Mouse (Mus musculus): ENCODE results near the gene Hdx. TPM values are rescaled to one million over a fixed set of nuclear protein-coding genes. Genes with fewer than 3 reads are reported as not detected.

Gene Hdx
- total RNA-seq (2021) = under 1 TPM; 0.10 to 0.14 TPM

DNA sequence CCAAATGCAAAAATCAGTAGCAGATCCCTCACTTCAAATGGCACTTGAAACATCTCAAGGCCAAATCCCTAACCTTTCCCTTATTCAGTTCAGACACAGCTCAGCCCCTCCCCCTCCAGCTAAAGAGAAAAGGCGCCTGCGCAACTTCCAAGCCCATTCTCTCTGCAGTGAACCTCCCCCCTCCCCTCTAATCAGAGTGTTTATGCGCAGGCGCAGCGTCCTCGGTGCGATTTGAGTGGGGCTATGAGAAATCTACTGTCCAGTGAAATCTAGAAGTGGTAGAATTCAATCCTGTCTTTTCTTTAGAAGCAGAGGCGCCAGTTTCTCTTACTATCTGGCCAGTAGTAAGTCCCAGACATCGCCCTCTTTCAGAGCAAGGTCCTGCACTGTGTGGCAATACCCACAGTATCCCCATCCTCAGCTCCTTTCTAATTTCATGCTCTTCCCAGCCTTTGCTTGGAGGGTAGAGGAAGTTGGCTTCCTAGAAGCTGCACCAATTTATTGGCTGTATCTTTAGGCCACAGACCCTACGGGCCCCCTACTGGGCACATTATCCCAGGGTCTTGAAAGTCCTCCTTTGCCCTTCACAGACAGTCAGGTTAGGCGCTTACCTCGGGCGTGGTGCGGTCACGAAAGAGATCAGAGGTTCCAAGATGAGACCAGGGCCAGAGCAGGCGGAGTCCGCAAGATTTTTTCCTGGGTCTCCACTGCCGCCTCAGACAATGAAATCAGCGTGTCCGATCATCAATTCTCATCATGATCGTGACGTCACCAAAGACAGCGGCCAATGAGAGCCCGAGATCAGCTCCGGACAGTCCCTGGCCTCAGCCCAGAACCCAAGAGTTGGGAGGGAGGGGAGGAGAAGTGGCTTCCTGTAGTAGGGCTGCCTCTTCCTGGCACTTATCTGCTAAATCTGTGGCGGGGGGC, at the start of gene Hdx:
Gene Hdx, minus strand, starts transcription at position 724 of the 927 bp plus-strand sequence.
- intact Hi-C loops (cut with DNase I) = no loop called here
- peak; percentile 11 for DNase-seq (ENCODE audit: low spot score)

GRCm38 (mm10) chrX:111685665-111686064, 11.2 kb downstream of the Hdx start:
- DNase-seq (ENCODE audit: low spot score) = no peak
- intact Hi-C loops (cut with DNase I) = no loop called here

- no peak for DNase-seq (ENCODE audit: low spot score)
- intact Hi-C loops (cut with DNase I) = no loop called here
Measured at GRCm38 (mm10) chrX:111671685-111672084, 25.2 kb downstream of the Hdx start.

- intact Hi-C loops (cut with DNase I) = no loop called here
- no peak for DNase-seq (ENCODE audit: low spot score)
Measured at GRCm38 (mm10) chrX:111660381-111660780, 36.5 kb downstream of the Hdx start.

DNA sequence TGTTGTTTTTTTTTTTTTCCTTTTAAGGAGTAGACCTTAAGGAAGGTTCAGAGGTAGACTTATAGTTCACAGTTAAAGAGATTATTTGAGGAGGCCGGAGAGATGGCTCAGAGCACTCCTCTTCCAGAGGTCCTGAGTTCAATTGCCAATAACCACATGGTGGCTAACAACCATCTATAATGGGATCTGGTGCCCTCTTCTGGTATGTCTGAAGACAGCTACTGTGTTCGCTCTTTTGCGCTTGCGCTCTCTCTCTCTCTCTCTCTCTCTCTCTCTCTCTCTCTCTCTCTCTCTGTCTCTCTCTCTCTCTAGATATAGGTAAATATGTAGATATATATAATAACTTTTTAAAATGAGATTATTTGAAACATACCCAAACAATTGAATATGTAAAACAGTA, 38.2 kb downstream of the Hdx start:
- no peak for DNase-seq (ENCODE audit: low spot score)

DNA sequence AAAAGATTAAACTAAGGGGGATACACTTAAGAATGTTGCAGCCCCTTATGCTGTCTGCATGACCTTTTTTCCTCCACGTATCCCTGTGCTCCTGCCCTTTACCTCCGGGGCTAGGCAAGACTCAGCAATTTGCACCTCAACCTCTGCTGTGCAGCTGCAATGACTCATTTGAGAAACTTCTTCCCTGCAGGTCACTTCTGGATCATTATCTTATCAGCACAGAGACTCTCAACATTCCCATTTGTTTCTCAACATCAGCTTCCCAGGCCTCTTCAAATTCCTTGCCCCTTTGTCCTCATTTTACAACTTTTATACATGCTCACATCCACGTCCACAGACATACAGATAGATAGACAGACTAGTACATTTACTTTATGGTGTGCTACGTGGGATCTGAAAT, 51.9 kb downstream of the Hdx start:
- intact Hi-C loops (cut with DNase I) = no loop called here
- DNase-seq (ENCODE audit: low spot score) = no peak

More for the DNA sequence above, 38.2 kb downstream of the Hdx start:
- intact Hi-C loops (cut with DNase I) = no loop called here

DNA sequence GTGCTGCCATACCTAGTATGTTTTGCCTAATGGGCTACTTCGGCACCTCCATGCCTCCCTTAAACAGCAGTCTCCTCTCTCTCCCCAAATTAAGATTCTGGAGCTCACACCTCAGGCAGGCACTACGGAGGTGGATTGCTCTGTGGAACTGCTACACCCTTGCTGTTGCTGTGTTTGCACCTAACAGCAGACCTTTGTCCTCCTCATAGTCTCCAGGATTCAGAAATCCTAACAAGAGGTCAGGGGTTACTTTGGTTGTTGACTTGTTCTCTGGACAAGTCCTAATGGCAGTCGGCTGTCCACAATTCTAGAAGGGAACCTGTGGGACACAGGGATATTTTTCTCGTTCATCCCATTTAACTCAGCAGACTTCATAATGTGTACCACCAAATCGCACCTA, 56.3 kb downstream of the Hdx start:
- intact Hi-C loops (cut with DNase I) = no loop called here
- DNase-seq (ENCODE audit: low spot score) = no peak

DNA sequence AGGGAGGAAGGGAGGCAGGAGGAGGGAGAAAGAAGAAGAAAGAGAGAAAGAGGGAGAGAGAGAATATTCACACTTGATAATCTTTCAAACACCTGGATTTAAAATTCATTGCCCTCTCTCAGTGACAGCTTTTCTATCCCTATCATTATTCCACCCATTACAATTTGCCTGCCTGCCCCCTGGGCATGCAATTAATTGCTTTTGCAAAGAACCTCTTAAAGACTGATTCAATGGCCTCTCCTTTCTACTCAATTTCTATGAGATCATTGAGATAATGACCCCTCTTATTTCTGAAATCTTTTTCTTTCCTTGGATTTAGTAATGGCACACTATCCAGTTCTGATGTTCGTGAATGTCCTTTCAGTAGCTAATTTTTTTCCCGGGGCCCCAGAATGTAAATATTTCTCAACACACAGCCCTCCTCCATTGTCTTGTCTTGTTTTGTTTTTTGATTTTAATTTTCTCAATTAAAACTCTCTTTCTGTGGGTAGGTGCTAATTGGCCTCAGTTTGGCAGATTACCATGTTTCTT, 99.2 kb downstream of the Hdx start:
- no peak for DNase-seq (ENCODE audit: low spot score)
- intact Hi-C loops (cut with DNase I) = no loop called here

GRCm38 (mm10) chrX:111587616-111588015, 109.3 kb downstream of the Hdx start:
- DNase-seq (ENCODE audit: low spot score) = no peak
- intact Hi-C loops (cut with DNase I) = no loop called here

DNA sequence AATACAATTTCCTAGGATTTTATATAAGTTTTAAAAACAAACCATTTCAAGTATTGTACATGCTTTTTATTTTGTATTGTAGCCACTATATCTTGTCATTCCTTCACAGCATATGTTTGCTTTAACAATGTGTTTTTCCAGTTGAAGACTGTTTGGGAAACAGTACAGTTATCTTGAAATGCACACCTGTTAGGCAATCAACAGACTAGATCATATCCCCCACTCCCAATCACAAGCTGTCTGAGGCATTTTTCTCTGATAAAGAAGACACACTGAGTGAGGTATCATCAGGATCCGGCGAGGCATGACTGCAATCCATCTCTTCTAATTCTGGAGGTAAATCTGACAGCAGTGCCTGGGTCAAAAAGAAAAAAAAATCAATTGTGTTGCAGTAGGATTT, 119.8 kb downstream of the Hdx start:
- DNase-seq (ENCODE audit: low spot score) = no peak
- intact Hi-C loops (cut with DNase I) = no loop called here

- DNase-seq (ENCODE audit: low spot score) = no peak
- intact Hi-C loops (cut with DNase I) = no loop called here
Measured at GRCm38 (mm10) chrX:111537859-111538258, 159.0 kb downstream of the Hdx start, which contains the start of gene Rps6ka6. Rps6ka6 (minus strand) TSS chrX:111537959.

Other genes with a start within 250 kb of the Hdx start
- under 1 TPM; 0.31 to 0.45 TPM for gene Rps6ka6, start 159.1 kb downstream of the Hdx start, total RNA-seq (2021)
- gene Gm45194, start 194.3 kb upstream of the Hdx start, total RNA-seq (2021) = not detected